Mouse (Mus musculus) lung, postnatal 0 days (tissue): ENCODE measurements around the gene Tbc1d8b. TPM values are rescaled to one million over a fixed set of nuclear protein-coding genes. Genes with fewer than 3 reads are reported as not detected.
"Not testable (repeated sequence)": the region's sequence is repeated elsewhere in the genome, so short reads cannot be mapped to it uniquely, and the experiment has no call there.

Experiments used
- ATAC-seq: fragments of 200-750 bp; cut with Nextera tagmentation; 2 replicates; pipeline ENCODE4 v1.8.0; 2017; ENCODE audit warnings: moderate library complexity
- DNase-seq: peaks from one replicate; pipeline ENCODE4 v3.0.0-alpha.2; 2016; ENCODE audit warnings: low spot score
- H3K27ac ChIP-seq: fragments of 300-500 bp; sonication (generic); 2 replicates; pipeline ENCODE4 v1.5.1; 2014; ENCODE audit warnings: antibody characterized with exemption, mild to moderate bottlenecking, low read length, mixed read lengths
- H3K27me3 ChIP-seq: fragments of 300-500 bp; sonication (generic); replicated peaks from 2 replicates; pipeline ENCODE4 v1.6.1; 2014; ENCODE audit warnings: low read length, mixed read lengths; ENCODE audit not compliant: insufficient read depth
- H3K36me3 ChIP-seq: fragments of 300-500 bp; sonication (generic); 2 replicates; pipeline ENCODE4 v1.6.1; 2014; ENCODE audit warnings: low read length, mixed read lengths; ENCODE audit not compliant: insufficient read depth
- H3K4me1 ChIP-seq: fragments of 300-500 bp; sonication (generic); 2 replicates; pipeline ENCODE4 v1.6.1; 2014; ENCODE audit warnings: antibody characterized with exemption, low read depth, low read length, mixed read lengths; ENCODE audit not compliant: insufficient read depth
- H3K4me2 ChIP-seq: fragments of 300-500 bp; sonication (generic); replicated peaks from 2 replicates; pipeline ENCODE4 v1.6.1; 2014; ENCODE audit warnings: low read depth, mild to moderate bottlenecking, low read length, moderate library complexity, mixed read lengths
- H3K4me3 ChIP-seq: fragments of 300-500 bp; sonication (generic); 2 replicates; pipeline ENCODE4 v1.5.1; 2014; ENCODE audit warnings: low read depth, low read length
- H3K9ac ChIP-seq: fragments of 300-500 bp; sonication (generic); replicated peaks from 2 replicates; pipeline ENCODE4 v1.6.1; 2014; ENCODE audit warnings: low read depth, mild to moderate bottlenecking
- H3K9me3 ChIP-seq: fragments of 300-500 bp; sonication (generic); 2 replicates; pipeline ENCODE4 v1.6.1; 2016; ENCODE audit warnings: low read length, mixed read lengths
- CTCF ChIP-seq: IDR thresholded peaks from 2 replicates; pipeline ENCODE4 v1.5.1; 2016; ENCODE audit warnings: antibody characterized with exemption, mild to moderate bottlenecking
- EP300 ChIP-seq: IDR thresholded peaks from 2 replicates; pipeline ENCODE4 v1.6.1; 2016; ENCODE audit warnings: antibody characterized with exemption, mild to moderate bottlenecking, control low read depth
- WGBS: fragments of 180-500 bp; shearing (Covaris S2); extraction: QIAGEN DNeasy Blood & Tissue Kit; methylation state at CpG from one replicate; pipeline ENCODE4 v1.1.7; 2014; 5-methylcytosine and 5-hydroxymethylcytosine counted together
- polyA plus RNA-seq: library from polyadenylated mRNA; unstranded; fragments of >200 nt; fragmentation: Nextera tagmentation; extraction: Ambion mirVana; gene quantifications from 2 replicates; pipeline ENCODE4 v1.2.1, GENCODE M21; 2015

Gene Tbc1d8b
- polyA plus RNA-seq, 1 experiment from 2014 or later: 2.2 TPM

DNA sequence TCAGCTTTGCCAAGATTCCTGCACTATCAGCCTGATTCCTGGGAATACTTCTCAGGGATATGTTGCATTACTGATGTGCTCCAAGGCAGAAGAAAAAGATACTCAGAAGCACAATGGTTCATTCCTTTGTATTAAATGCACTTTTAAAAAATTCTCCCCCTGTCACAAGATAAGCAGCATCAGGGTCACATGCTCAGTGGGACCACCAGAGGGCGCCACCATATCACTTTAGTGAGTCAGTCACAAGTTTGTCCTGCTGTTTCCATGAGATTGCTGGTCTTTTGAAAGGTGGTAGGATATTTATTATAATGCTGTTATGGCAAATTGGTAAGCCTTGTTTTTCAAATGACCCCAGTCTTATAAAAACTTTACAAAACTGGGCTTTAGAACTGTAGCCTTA is 67.1 kb downstream of the Tbc1d8b start:
- WGBS: 0% methylated on average over 1 of the region's 1 CpGs
- no peak overlapping the region for H3K4me2 ChIP-seq
- ATAC-seq: no peak
- H3K4me1 ChIP-seq: no peaks in the 10 kb centered on the region
- DNase-seq: peak; percentile 55
- H3K9ac ChIP-seq: no peak overlapping the region
- no peak overlapping the region for H3K4me3 ChIP-seq
- no peaks in the 10 kb centered on the region for H3K27me3 ChIP-seq
- H3K9me3 ChIP-seq: no peaks in the 10 kb centered on the region
- H3K27ac ChIP-seq: no peak overlapping the region
- no peaks in the 10 kb centered on the region for H3K36me3 ChIP-seq
- no peak for TF ChIP-seq EP300
- TF ChIP-seq CTCF: peak; percentile 76

DNA sequence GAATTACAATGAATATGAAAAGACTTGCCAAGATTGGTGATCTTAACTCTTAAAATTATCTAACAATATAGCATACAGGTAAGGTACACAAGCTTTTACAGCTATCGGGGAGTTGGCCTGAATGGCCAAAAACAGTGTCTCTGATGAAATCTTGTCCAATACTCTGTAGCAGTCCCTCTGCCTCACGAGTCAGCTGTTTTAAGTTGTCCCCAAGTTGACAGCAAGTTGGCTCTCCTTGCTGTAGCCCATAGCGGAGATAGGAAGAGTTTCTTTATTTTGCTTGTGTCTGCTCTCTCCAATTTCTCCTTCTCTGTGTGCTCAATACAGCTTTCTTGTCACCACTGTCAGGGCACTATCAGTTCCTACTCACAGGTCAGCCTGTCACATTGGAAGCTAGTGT is 73.8 kb downstream of the Tbc1d8b start:
- not testable (repeated sequence) for H3K4me3 ChIP-seq, ATAC-seq, H3K9me3 ChIP-seq, H3K27me3 ChIP-seq, H3K4me1 ChIP-seq, H3K36me3 ChIP-seq, H3K27ac ChIP-seq, DNase-seq, H3K9ac ChIP-seq, H3K4me2 ChIP-seq
- 53% methylated on average over 3 of the region's 3 CpGs for WGBS

GRCm38 (mm10) chrX:139762546-139762945 is 77.8 kb downstream of the Tbc1d8b start:
- no peak overlapping the region for H3K4me2 ChIP-seq
- DNase-seq: peak; percentile 15
- WGBS: 69% methylated on average over 2 of the region's 2 CpGs
- H3K9ac ChIP-seq: no peak overlapping the region
- no peak for ATAC-seq
- no peaks in the 10 kb centered on the region for H3K27me3 ChIP-seq
- H3K9me3 ChIP-seq: no peaks in the 10 kb centered on the region
- no peaks in the 10 kb centered on the region for H3K36me3 ChIP-seq
- H3K4me3 ChIP-seq: no peak overlapping the region
- no peak overlapping the region for H3K27ac ChIP-seq
- TF ChIP-seq CTCF: peak; percentile 60
- no peak for TF ChIP-seq EP300
- H3K4me1 ChIP-seq: no peaks in the 10 kb centered on the region

- Histone ChIP-seq H3K9me3 (no peaks in the 10 kb centered on the region), H3K9ac (no peak overlapping the region), H3K27me3 (no peaks in the 10 kb centered on the region), H3K27ac (no peak overlapping the region), H3K4me3 (no peak overlapping the region), H3K36me3 (no peaks in the 10 kb centered on the region), H3K4me2 (no peak overlapping the region), H3K4me1 (no peaks in the 10 kb centered on the region)
- no peak for ATAC-seq
- no peak for DNase-seq
- WGBS: 58% methylated on average over 13 of the region's 13 CpGs
- TF ChIP-seq CTCF (no peak), EP300 (no peak)
These were observed 85.3 kb downstream of the Tbc1d8b start for GRCm38 (mm10) chrX:139769975-139770637.

GRCm38 (mm10) chrX:139774309-139775083 is 89.7 kb downstream of the Tbc1d8b start:
- peak; percentile 75 for DNase-seq
- Histone ChIP-seq H3K4me3 (no peak overlapping the region), H3K36me3 (no peaks in the 10 kb centered on the region), H3K9me3 (no peaks in the 10 kb centered on the region), H3K4me1 (no peaks in the 10 kb centered on the region), H3K27me3 (no peaks in the 10 kb centered on the region), H3K27ac (no peak overlapping the region), H3K9ac (no peak overlapping the region), H3K4me2 (no peak overlapping the region)
- 33% methylated on average over 18 of the region's 18 CpGs for WGBS
- TF ChIP-seq EP300: no peak
- peak; percentile 79 for TF ChIP-seq CTCF
- ATAC-seq: peak; percentile 59

GRCm38 (mm10) chrX:139775084-139775612 is 90.4 kb downstream of the Tbc1d8b start:
- ATAC-seq (peak; percentile 55), DNase-seq (peak; percentile 60)
- no peak overlapping the region for H3K4me3 ChIP-seq
- H3K4me1 ChIP-seq: no peaks in the 10 kb centered on the region
- 50% methylated on average over 7 of the region's 7 CpGs for WGBS
- H3K36me3 ChIP-seq: no peaks in the 10 kb centered on the region
- H3K27me3 ChIP-seq: no peaks in the 10 kb centered on the region
- no peak for TF ChIP-seq EP300
- no peak overlapping the region for H3K9ac ChIP-seq
- no peaks in the 10 kb centered on the region for H3K9me3 ChIP-seq
- H3K4me2 ChIP-seq: no peak overlapping the region
- no peak overlapping the region for H3K27ac ChIP-seq
